Mouse (Mus musculus): ENCODE measurements around the gene Trim15. TPM values are rescaled to one million over a fixed set of nuclear protein-coding genes. Genes with fewer than 3 reads are reported as not detected.
"Not testable (repeated sequence)": the region's sequence is repeated elsewhere in the genome, so short reads cannot be mapped to it uniquely, and the experiment has no call there.

Gene Trim15
- polyA plus RNA-seq, 1 experiment = not detected

DNA sequence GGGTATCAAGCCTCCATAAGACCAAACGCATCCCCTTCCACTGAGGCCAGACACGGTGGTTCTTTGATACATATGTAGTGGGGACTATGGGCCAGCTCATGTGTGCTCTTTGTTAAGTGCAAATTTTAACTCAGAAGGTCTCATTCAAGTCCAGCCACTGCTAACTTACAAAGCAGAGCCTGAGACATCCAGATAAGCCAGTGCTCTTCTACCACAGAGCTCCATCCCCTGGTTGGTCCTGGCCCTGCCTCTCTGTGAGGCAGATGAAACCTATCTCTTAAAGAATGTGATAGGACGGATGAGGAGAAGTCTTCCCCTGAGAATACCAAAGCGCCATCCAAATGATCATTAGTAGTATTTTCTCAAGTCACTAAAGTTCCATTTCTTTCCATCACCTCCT is 32.4 kb upstream of the Trim15 start:
- H3K4me1 ChIP-seq (ENCODE audit: control insufficient read depth, insufficient read depth, low read length) = peaks cover 3% of the 10 kb centered on the region
- H3K27ac ChIP-seq (ENCODE audit: insufficient read depth, low read depth, low read length) = no peak overlapping the region
- H3K4me3 ChIP-seq (ENCODE audit: insufficient read depth, low read depth, low read length) = no peak overlapping the region
- no peak for TF ChIP-seq POLR2A (IDR thresholded peaks at IDR 0.05; ENCODE audit: insufficient read depth, low read depth, low read length)
- TF ChIP-seq CTCF (IDR thresholded peaks at IDR 0.05; ENCODE audit: insufficient read depth, low read depth, low read length) = no peak
- WGBS = 84% methylated on average over 4 of the region's 4 CpGs

DNA sequence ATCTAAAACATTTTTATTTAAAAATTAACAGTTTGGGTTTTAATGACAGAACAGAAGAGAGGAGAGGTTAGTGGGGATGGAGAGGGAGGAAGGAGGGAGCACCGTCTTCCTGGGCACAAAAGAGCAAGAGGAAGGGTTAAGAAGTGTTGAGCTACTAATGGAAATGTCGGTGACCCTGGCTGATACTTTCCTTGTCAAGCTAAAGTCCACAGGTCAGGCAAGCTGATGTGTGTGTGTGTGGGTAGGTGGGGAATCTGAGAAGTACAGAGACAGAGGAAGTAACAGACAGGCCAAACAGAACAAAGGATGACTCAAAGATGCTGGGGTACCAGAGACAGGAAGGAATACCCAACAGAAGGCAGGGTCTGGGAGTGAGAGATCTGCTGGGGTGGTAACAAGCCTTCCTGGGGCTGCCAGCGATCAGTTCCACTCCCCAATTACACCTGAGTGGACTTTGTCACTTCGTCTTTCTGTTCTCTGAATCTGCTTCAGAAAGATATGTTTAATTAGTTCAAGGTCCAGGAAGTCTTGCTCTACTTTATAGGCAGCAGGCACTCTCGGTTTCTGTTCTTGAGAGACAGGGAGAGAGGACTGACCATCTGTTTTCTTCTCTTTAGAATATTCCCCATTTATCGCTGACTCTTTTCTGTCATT is 30.7 kb upstream of the Trim15 start, which contains the start of gene Trim31:
Trim31 (plus strand) TSS at position 567 of the 654 bp plus-strand sequence.
- H3K4me3 ChIP-seq (ENCODE audit: insufficient read depth, low read depth, low read length) = no peak within 1 kb of the TSS
- H3K27ac ChIP-seq (ENCODE audit: insufficient read depth, low read depth, low read length) = no peak within 1 kb of the TSS
- no peak for TF ChIP-seq POLR2A (IDR thresholded peaks at IDR 0.05; ENCODE audit: insufficient read depth, low read depth, low read length)
- TF ChIP-seq CTCF (IDR thresholded peaks at IDR 0.05; ENCODE audit: insufficient read depth, low read depth, low read length) = no peak
- H3K4me1 ChIP-seq (ENCODE audit: control insufficient read depth, insufficient read depth, low read length) = peaks cover 3% of the 10 kb centered on the region
- 85% methylated on average over 6 of the region's 6 CpGs for WGBS

DNA sequence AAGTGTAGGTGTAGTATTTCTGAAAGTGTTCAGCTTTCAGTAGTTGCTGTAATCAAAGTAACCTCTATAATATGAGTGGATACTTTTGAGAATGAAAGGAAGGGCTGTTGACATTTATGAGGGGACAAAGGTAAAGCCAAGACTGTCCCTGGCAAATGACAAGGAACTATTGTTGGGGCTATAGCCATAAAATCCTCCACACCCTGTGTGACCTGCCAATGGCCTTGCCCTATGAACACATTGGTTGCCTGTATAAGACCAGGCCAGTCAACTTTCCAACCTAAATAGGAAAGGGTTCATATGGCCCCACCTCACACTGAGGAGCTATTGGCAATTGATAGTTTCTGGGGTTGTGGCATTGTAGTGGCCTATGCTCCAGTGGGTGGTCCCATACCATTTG is 30.1 kb upstream of the Trim15 start:
- Histone ChIP-seq H3K27ac (ENCODE audit: insufficient read depth, low read depth, low read length) (no peak overlapping the region), H3K4me1 (ENCODE audit: control insufficient read depth, insufficient read depth, low read length) (peaks cover 3% of the 10 kb centered on the region), H3K4me3 (ENCODE audit: insufficient read depth, low read depth, low read length) (no peak overlapping the region)
- TF ChIP-seq POLR2A (IDR thresholded peaks at IDR 0.05; ENCODE audit: insufficient read depth, low read depth, low read length) (no peak), CTCF (IDR thresholded peaks at IDR 0.05; ENCODE audit: insufficient read depth, low read depth, low read length) (no peak)

DNA sequence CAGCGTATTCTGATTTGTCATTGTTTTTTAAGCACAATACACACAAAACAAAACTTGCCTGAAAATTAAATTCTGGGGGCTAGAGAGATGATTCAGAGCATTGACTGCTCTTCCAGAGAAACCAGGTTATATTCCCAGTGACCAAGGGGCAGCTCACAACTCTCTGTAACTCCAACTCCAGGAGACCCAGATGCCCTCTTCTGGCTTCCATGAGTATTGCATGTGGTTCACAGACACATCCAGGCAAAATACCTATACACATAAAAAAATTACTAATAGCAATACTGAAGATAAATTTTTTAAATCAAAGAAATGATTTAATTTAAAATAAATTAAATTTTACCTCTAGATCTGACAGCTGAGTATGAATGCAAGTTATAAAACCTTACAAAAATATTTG is 29.6 kb upstream of the Trim15 start:
- 91% methylated on average over 1 of the region's 1 CpGs for WGBS
- no peak overlapping the region for H3K4me3 ChIP-seq (ENCODE audit: insufficient read depth, low read depth, low read length)
- no peak overlapping the region for H3K27ac ChIP-seq (ENCODE audit: insufficient read depth, low read depth, low read length)
- no peak for TF ChIP-seq POLR2A (IDR thresholded peaks at IDR 0.05; ENCODE audit: insufficient read depth, low read depth, low read length)
- H3K4me1 ChIP-seq (ENCODE audit: control insufficient read depth, insufficient read depth, low read length) = peaks cover 3% of the 10 kb centered on the region

DNA sequence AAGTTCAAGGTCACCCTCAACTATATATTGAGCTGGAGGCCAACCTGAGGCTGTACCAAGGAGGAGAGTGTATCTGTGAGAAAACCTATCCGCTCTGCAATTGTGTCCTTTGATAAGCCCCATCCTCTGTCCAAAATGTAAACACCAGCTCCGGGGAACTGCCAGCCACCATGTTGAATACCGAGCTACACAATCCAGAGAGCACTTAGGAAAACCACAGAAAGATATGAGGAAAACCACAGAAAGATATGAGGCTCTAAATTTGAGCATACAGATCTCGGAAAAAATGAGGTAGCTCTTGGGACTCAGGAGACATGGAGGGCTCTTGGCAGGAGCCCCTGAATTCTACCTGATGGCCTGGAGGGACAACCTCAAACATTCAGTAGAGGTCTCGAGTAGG is 26.4 kb upstream of the Trim15 start:
- WGBS = 83% methylated on average over 5 of the region's 5 CpGs

DNA sequence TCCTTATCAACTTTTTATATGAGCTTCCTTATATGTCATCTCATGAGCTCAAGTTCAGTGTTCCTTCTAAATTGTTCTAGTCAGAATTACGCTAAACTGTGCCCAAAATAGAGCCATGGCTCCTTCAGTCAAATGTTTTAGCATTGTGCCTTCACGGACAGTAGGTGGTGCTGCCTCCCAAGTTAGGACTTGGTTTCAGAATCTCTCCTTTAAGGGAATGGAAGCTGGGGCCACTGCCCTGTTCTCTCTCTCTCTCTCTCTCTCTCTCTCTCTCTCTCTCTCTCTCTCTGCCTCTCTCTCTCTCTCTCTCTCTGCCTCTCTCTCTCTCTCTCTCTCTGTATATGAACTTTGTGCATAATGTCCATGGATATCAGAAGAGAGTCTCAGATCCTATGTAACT is 25.4 kb upstream of the Trim15 start:
- H3K4me3 ChIP-seq (ENCODE audit: insufficient read depth, low read depth, low read length) = no peak overlapping the region
- WGBS = 2% methylated on average over 2 of the region's 2 CpGs
- TF ChIP-seq POLR2A (IDR thresholded peaks at IDR 0.05; ENCODE audit: insufficient read depth, low read depth, low read length) (no peak), CTCF (IDR thresholded peaks at IDR 0.05; ENCODE audit: insufficient read depth, low read depth, low read length) (no peak)
- H3K27ac ChIP-seq (ENCODE audit: insufficient read depth, low read depth, low read length) = no peak overlapping the region
- no peaks in the 10 kb centered on the region for H3K4me1 ChIP-seq (ENCODE audit: control insufficient read depth, insufficient read depth, low read length)

More for the DNA sequence above, 26.4 kb upstream of the Trim15 start:
- no peaks in the 10 kb centered on the region for H3K4me1 ChIP-seq (ENCODE audit: control insufficient read depth, insufficient read depth, low read length)
- no peak overlapping the region for H3K27ac ChIP-seq (ENCODE audit: insufficient read depth, low read depth, low read length)
- no peak for TF ChIP-seq CTCF (IDR thresholded peaks at IDR 0.05; ENCODE audit: insufficient read depth, low read depth, low read length)
- TF ChIP-seq POLR2A (IDR thresholded peaks at IDR 0.05; ENCODE audit: insufficient read depth, low read depth, low read length) = no peak
- H3K4me3 ChIP-seq (ENCODE audit: insufficient read depth, low read depth, low read length) = no peak overlapping the region

DNA sequence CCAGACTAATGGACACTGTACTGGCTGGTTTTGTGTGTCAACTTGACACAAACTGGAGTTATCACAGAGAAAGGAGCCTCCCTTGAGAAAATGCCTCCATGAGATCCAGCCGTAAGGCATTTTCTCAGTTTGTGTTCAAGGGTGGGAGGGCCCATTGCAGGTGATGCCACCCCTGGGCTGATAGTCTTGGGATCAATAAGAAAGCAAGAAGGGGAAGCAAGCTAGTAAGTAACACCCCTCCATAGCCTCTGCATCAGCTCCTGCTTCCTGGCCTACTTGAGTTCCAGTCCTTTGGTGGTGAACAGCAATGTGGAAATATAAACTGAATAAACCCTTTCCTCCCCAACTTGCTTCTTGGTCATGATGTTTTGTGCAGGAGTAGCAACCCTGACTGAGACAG is 24.5 kb upstream of the Trim15 start:
- 89% methylated on average over 1 of the region's 1 CpGs for WGBS
- H3K4me3 ChIP-seq (ENCODE audit: insufficient read depth, low read depth, low read length); H3K27ac ChIP-seq (ENCODE audit: insufficient read depth, low read depth, low read length); H3K4me1 ChIP-seq (ENCODE audit: control insufficient read depth, insufficient read depth, low read length): not testable (repeated sequence)

DNA sequence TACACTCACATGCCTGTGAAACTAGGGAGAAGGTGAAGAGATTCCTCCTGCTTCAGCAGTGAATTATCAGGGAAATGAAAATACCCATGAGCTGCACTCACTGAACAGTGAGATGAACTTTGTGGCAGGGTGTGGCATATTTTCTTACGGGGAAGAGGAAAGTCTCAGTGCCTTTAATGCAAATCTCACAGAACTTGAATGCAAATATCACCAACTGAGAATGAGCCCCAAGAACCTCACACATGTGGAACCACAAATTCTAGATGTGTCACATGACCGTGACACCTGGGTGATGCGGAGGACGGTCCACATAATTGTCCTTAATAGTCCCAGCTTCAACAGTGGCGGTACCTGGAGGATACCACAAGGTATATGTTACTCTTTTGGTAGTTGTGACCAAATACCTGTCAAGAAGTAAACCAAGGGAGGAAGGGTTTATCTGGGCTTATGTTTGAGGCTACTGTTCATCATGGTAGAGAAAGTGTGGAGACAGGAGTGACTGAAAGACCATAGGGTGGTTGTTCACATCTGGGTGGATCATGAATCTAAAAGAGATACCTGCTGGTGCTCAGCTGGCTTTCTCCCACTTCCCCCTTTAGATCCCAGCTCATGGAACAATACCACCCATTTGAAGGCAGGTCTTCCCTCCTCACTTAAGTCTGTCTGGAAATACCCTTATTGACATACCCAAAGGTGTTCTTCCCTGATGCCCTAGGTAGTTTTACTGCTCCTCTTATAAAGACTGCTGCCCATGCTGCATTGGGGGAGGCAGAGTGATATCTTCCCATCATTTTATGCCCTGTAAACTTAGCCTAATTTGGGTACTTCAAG is 23.3 kb upstream of the Trim15 start, which contains the start of gene Trim40:
Trim40 (minus strand) TSS at position 51 of the 831 bp plus-strand sequence.
- TF ChIP-seq CTCF (IDR thresholded peaks at IDR 0.05; ENCODE audit: insufficient read depth, low read depth, low read length) (no peak), POLR2A (IDR thresholded peaks at IDR 0.05; ENCODE audit: insufficient read depth, low read depth, low read length) (no peak)

DNA sequence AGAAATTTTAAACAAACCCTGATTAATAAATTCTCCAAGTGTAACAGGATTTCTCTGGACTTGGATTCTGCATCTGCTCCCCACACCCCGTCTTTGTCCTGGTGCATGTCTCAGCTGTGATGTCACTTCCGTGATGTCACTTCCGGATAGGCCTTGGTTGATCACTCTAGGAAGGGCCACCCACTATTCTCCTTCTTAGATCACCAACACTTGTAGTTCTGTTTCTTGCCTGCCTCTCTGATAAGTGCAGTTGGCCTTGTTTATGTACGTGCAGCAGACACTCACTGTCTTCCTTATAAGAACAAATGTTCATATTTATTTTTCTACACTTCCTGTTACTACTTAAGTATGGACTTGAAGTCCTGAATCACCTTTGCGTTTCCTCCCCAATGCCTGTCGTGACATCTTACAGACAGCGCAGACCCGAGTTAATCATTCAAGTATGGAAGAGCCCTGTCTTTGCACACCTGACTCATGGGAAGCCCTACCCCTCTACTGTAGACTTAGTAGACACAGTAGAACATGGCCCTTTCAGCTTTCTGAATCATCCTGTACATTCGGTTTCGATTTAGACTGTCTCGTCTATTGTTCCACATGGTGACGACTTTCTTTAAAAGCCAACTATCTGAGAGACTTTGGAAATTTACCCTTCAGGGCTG is 18.3 kb upstream of the Trim15 start:
- TF ChIP-seq POLR2A (IDR thresholded peaks at IDR 0.05; ENCODE audit: insufficient read depth, low read depth, low read length) = no peak
- no peak for TF ChIP-seq CTCF (IDR thresholded peaks at IDR 0.05; ENCODE audit: insufficient read depth, low read depth, low read length)
- H3K4me1 ChIP-seq (ENCODE audit: control insufficient read depth, insufficient read depth, low read length) = no peaks in the 10 kb centered on the region
- no peak overlapping the region for H3K27ac ChIP-seq (ENCODE audit: insufficient read depth, low read depth, low read length)
- no peak overlapping the region for H3K4me3 ChIP-seq (ENCODE audit: insufficient read depth, low read depth, low read length)
- WGBS = 95% methylated on average over 12 of the region's 12 CpGs

More for the DNA sequence above, 23.3 kb upstream of the Trim15 start, which contains the start of gene Trim40:
- Histone ChIP-seq H3K4me3 (ENCODE audit: insufficient read depth, low read depth, low read length) (no peak within 1 kb of the TSS), H3K4me1 (ENCODE audit: control insufficient read depth, insufficient read depth, low read length) (no peaks in the 10 kb centered on the region), H3K27ac (ENCODE audit: insufficient read depth, low read depth, low read length) (no peak within 1 kb of the TSS)
- WGBS = 86% methylated on average over 5 of the region's 5 CpGs

Data from olfactory bulb, adult 2 months (tissue).